In the genomic region with DNA sequence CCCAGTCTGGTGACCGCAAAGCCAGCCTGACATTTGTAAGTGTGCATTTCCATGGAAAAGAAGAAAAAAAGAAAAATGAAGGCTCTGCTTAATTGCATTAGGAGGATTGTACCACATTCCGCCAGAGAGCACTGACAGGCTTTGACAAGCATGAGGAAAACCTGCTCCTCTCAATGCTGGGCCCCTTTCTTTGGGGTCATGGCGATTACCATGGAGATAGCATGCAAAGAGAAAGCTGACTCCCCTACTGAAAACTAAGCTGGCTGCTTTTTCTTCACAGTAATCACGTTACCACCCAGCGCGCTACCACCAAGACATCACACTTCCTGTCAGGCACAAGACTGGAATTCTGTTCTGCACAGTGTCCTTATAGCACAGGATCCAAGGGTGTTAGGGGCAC, we compare ENCODE assay signal across 11 mouse cellular contexts.
A peak's percentile ranks its signal among the peaks of the same experiment; 100 is the strongest.
DNase-seq lines count a peak whose midpoint lies in the region; ATAC-seq and TF ChIP-seq lines count a peak whose summit lies in the region.
"Had no signal": no experiment of that assay in that cellular context is flagged by ENCODE, and none has a peak within 500 bp of the region (broad histone marks: within the 10 kb centered on the region; RNA-seq: fewer than 3 reads in every experiment).

No protein-coding gene starts in this region.

- no peaks in the 10 kb centered on the region for H3K9me3 ChIP-seq in forebrain, postnatal 0 days (ENCODE audit: low read length)
- no peaks in the 10 kb centered on the region for H3K9me3 ChIP-seq in midbrain, embryonic 13.5 days
- no peaks in the 10 kb centered on the region for H3K9me3 ChIP-seq in heart, embryonic 10.5 days
- H3K9me3 ChIP-seq: lung, embryonic 15.5 days had no signal

- no peak overlapping the region for H3K27ac ChIP-seq in forebrain, postnatal 0 days (ENCODE audit: low read depth, low read length)
- no peak overlapping the region for H3K27ac ChIP-seq in midbrain, embryonic 13.5 days
- H3K27ac ChIP-seq in heart, embryonic 10.5 days, result no peak overlapping the region
- H3K27ac ChIP-seq: lung, embryonic 15.5 days had no signal

- TF ChIP-seq CTCF in forebrain, postnatal 0 days (IDR thresholded peaks at IDR 0.05; ENCODE audit: low read depth), result no peak

- peak; percentile 64 for ATAC-seq in forebrain, postnatal 0 days
- ATAC-seq in midbrain, embryonic 13.5 days, result peak; percentile 80

- no peaks in the 10 kb centered on the region for H3K36me3 ChIP-seq in forebrain, postnatal 0 days (ENCODE audit: insufficient read depth)
- H3K36me3 ChIP-seq in midbrain, embryonic 13.5 days, result no peaks in the 10 kb centered on the region
- no peaks in the 10 kb centered on the region for H3K36me3 ChIP-seq in heart, embryonic 10.5 days
- H3K36me3 ChIP-seq: lung, embryonic 15.5 days had no signal

- no peaks in the 10 kb centered on the region for H3K4me1 ChIP-seq in forebrain, postnatal 0 days (ENCODE audit: insufficient read depth)
- peaks cover 24% of the 10 kb centered on the region for H3K4me1 ChIP-seq in midbrain, embryonic 13.5 days (replicated peaks)
- peaks cover 9% of the 10 kb centered on the region for H3K4me1 ChIP-seq in heart, embryonic 10.5 days

- no peaks in the 10 kb centered on the region for H3K27me3 ChIP-seq in forebrain, postnatal 0 days (ENCODE audit: insufficient read depth, low read length)
- peaks cover 64% of the 10 kb centered on the region for H3K27me3 ChIP-seq in midbrain, embryonic 13.5 days
- H3K27me3 ChIP-seq in heart, embryonic 10.5 days (ENCODE audit: insufficient read depth, poor library complexity, severe bottlenecking), result no peaks in the 10 kb centered on the region
- H3K27me3 ChIP-seq: lung, embryonic 15.5 days had no signal

- DNase-seq in R1 (ENCODE audit: low read depth, low spot score), result peak; percentile 12
- peak; percentile 84 for DNase-seq in embryo, embryonic 10.5 days (ENCODE audit: low spot score)
- peak; percentile 9 for DNase-seq in forebrain, postnatal 0 days
- DNase-seq in cerebellum, adult 11 months, result no peak
- no peak for DNase-seq in left cerebral cortex, adult 8-10 months (ENCODE audit: low spot score in 2 of 2)
- DNase-seq in lung, postnatal 14 days, result no peak
- DNase-seq in heart, embryonic 10.5 days (ENCODE audit: low spot score), result no peak
- DNase-seq: kidney, adult 8-10 months; thymus, postnatal 4 days had no signal

- H3K4me2 ChIP-seq in forebrain, postnatal 0 days (ENCODE audit: low read depth), result no peak overlapping the region
- 0 out of 2 replicates have a peak overlapping the region, but pooled peaks have one; percentile 0 for H3K4me2 ChIP-seq in midbrain, embryonic 13.5 days (replicated peaks)
- H3K4me2 ChIP-seq: lung, embryonic 15.5 days had no signal

- H3K9ac ChIP-seq in forebrain, postnatal 0 days, result no peak overlapping the region
- H3K9ac ChIP-seq in midbrain, embryonic 13.5 days (replicated peaks), result no peak overlapping the region
- H3K9ac ChIP-seq: lung, embryonic 15.5 days had no signal

- H3K4me3 ChIP-seq in forebrain, postnatal 0 days (ENCODE audit: low read depth, low read length), result no peak overlapping the region
- H3K4me3 ChIP-seq in midbrain, embryonic 13.5 days (replicated peaks), result no peak overlapping the region
- no peak overlapping the region for H3K4me3 ChIP-seq in heart, embryonic 10.5 days
- H3K4me3 ChIP-seq: lung, embryonic 15.5 days had no signal

- 20% methylated on average over 6 of the region's 6 CpGs for WGBS in forebrain, postnatal 0 days
- WGBS in midbrain, embryonic 13.5 days, result 11% methylated on average over 6 of the region's 6 CpGs
- 37% methylated on average over 6 of the region's 6 CpGs for WGBS in heart, embryonic 10.5 days

Comparison
In these comparisons a context has a peak if more than half of its experiments do, and no peak if none do; other contexts are left out.
1. DNase-seq: peak in R1 (single experiment), embryo, embryonic 10.5 days (single experiment) and forebrain, postnatal 0 days (single experiment); none in cerebellum, adult 11 months (single experiment), left cerebral cortex, adult 8-10 months (0 of 2), lung, postnatal 14 days (single experiment) and heart, embryonic 10.5 days (single experiment).